Mouse (Mus musculus): ENCODE data around the gene Edem1. TPM values are rescaled to one million over a fixed set of nuclear protein-coding genes. Genes with fewer than 3 reads are reported as not detected.

Edem1 gene
- 15.4 TPM for polyA plus RNA-seq (2012; fragmentation: generic; extraction: Trizol)

DNA sequence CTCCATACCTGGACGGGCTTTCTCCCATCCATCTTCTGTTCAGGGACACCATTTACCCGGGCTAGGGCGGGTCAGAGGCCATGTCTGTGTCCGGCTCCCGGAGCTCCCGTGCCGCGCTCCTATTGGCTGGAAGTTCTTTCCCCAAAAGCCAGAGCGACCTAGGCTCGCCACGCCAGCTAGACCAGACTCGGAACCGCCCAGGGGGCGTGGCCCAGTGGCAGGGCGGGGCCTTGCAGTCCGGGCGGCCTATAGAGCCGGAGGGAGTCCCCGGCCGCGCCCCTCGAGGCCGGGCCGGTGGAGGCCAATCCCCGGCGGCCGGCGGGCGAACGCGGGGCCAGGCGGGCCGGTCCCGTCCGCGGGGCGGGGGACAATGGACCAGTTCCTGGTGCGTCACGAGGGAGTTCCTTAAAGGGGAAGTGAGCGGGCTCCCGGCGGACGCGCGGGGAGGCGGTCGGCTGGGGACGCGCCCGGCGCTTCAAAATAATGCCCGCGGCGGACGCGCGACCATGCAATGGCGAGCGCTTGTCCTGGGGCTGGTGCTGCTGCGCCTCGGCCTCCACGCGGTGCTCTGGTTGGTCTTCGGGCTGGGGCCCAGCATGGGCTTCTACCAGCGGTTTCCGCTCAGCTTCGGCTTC lies at the start of gene Edem1:
Gene Edem1 (plus strand): TSS at position 408 of the 635 bp plus-strand sequence.
- no peaks in the 10 kb centered on the region for H3K27me3 ChIP-seq (ENCODE audit: control insufficient read depth, insufficient read depth, insufficient read length)
- peak within 1 kb of the TSS; percentile 95 for H3K4me2 ChIP-seq (ENCODE audit: low read depth)
- peaks cover 32% of the 10 kb centered on the region for H3K79me2 ChIP-seq (ENCODE audit: control insufficient read depth, insufficient read depth)
- H3K4me3 ChIP-seq = peak within 1 kb of the TSS; percentile 77
- H3ac ChIP-seq (ENCODE audit: control insufficient read depth, insufficient read length) = peak within 1 kb of the TSS; percentile 75
- TF ChIP-seq POLR2A (IDR thresholded peaks at IDR 0.05; ENCODE audit: insufficient read length, low read depth) = peak; percentile 63
- TF ChIP-seq REST (IDR thresholded peaks at IDR 0.05; ENCODE audit: insufficient read depth, insufficient read length) = no peak
- peak; percentile 58 for TF ChIP-seq E2F4 (IDR thresholded peaks at IDR 0.05; ENCODE audit: insufficient read depth)
- no peak for TF ChIP-seq MYOG (IDR thresholded peaks at IDR 0.05; ENCODE audit: control insufficient read depth in 1 of 3, insufficient read depth in 1 of 3, insufficient read length in 2 of 3, low read depth in 2 of 3)
- TF ChIP-seq TCF12 (IDR thresholded peaks at IDR 0.05; ENCODE audit: insufficient read depth, poor library complexity, severe bottlenecking) = no peak
- peak; percentile 43 for TF ChIP-seq POLR2AphosphoS2 (IDR thresholded peaks at IDR 0.05; ENCODE audit: insufficient read length, low read depth)
- H3K36me3 ChIP-seq (ENCODE audit: control insufficient read depth, insufficient read depth) = peaks cover under 1% of the 10 kb centered on the region

- Histone ChIP-seq H3K4me3 (no peak overlapping the region), H3K27me3 (ENCODE audit: control insufficient read depth, insufficient read depth, insufficient read length) (no peaks in the 10 kb centered on the region), H3K36me3 (ENCODE audit: control insufficient read depth, insufficient read depth) (no peaks in the 10 kb centered on the region), H3ac (ENCODE audit: control insufficient read depth, insufficient read length) (no peak overlapping the region), H3K4me2 (ENCODE audit: low read depth) (no peak overlapping the region), H3K79me2 (ENCODE audit: control insufficient read depth, insufficient read depth) (peaks cover 39% of the 10 kb centered on the region)
- no peak for TF ChIP-seq MAX (IDR thresholded peaks at IDR 0.05; ENCODE audit: low read depth)
- TF ChIP-seq E2F4 (IDR thresholded peaks at IDR 0.05; ENCODE audit: insufficient read depth) = no peak
- TF ChIP-seq MYOG (IDR thresholded peaks at IDR 0.05; ENCODE audit: control insufficient read depth in 1 of 3, insufficient read depth in 1 of 3, insufficient read length in 2 of 3, low read depth in 2 of 3) = no peak
- no peak for TF ChIP-seq POLR2A (IDR thresholded peaks at IDR 0.05; ENCODE audit: insufficient read length, low read depth)
- no peak for TF ChIP-seq REST (IDR thresholded peaks at IDR 0.05; ENCODE audit: insufficient read depth, insufficient read length)
- TF ChIP-seq TCF12 (IDR thresholded peaks at IDR 0.05; ENCODE audit: insufficient read depth, poor library complexity, severe bottlenecking) = no peak
Measured at GRCm38 (mm10) chr6:108781865-108782264, 46.6 kb upstream of the Edem1 start.

DNA sequence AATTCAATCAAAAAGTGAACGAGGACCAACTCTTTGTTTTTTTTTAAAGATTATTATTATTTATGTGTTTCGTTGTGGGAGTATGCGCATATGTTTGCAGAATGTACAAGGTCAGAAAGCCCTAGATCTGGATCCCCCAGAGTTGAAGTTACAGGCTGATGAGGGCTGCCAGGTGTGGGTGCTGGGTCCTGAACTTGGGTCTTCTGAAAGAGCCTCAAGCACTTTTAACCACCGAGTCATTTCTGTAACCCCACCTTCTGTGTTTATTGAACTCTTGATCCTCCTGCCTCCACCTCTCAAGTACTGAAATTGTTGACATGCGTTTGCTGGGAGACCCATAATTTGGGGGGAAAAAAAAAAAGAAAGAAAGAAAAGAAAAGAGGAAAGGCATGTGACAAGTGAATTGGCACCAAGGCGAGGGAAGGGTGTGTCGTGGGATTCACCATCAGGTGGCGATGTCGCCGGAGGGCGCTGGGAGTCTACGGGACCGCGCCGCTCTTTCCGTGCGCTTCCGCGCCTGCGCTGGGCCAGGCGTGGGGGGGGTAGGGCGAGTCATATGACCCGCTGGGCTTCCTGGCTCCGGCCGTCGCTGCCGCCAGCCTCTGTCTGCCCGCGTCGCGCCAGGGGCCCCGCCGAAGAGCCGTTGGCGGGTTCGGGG lies 45.8 kb upstream of the Edem1 start, which contains the start of gene Arl8b:
Gene Arl8b (plus strand): TSS at position 574 of the 658 bp plus-strand sequence.
- TF ChIP-seq MAX (IDR thresholded peaks at IDR 0.05; ENCODE audit: low read depth) (no peak), TCF12 (IDR thresholded peaks at IDR 0.05; ENCODE audit: insufficient read depth, poor library complexity, severe bottlenecking) (no peak), CEBPB (IDR thresholded peaks at IDR 0.05; ENCODE audit: insufficient read depth, poor library complexity, severe bottlenecking) (no peak), POLR2A (IDR thresholded peaks at IDR 0.05; ENCODE audit: insufficient read length, low read depth) (peak; percentile 95), USF1 (IDR thresholded peaks at IDR 0.05; ENCODE audit: low read depth) (peak; percentile 53), POLR2AphosphoS2 (IDR thresholded peaks at IDR 0.05; ENCODE audit: insufficient read length, low read depth) (peak; percentile 76), E2F4 (IDR thresholded peaks at IDR 0.05; ENCODE audit: insufficient read depth) (no peak), MYOD1 (IDR thresholded peaks at IDR 0.05; ENCODE audit: control insufficient read depth in 1 of 3, insufficient read length in 2 of 3, low read depth in 2 of 3) (peak in 1 of 3 experiments; percentile 32), REST (IDR thresholded peaks at IDR 0.05; ENCODE audit: insufficient read depth, insufficient read length) (no peak), SRF (IDR thresholded peaks at IDR 0.05; ENCODE audit: control insufficient read depth, insufficient read length, low read depth) (no peak), TCF3 (IDR thresholded peaks at IDR 0.05; ENCODE audit: insufficient read length, low read depth) (no peak), MYOG (IDR thresholded peaks at IDR 0.05; ENCODE audit: control insufficient read depth in 1 of 3, insufficient read depth in 1 of 3, insufficient read length in 2 of 3, low read depth in 2 of 3) (no peak)
- Histone ChIP-seq H3K79me2 (ENCODE audit: control insufficient read depth, insufficient read depth) (peaks cover 47% of the 10 kb centered on the region), H3K4me3 (peak within 1 kb of the TSS; percentile 81), H3K4me2 (ENCODE audit: low read depth) (peak within 1 kb of the TSS; percentile 86), H3ac (ENCODE audit: control insufficient read depth, insufficient read length) (peak within 1 kb of the TSS; percentile 56), H3K27me3 (ENCODE audit: control insufficient read depth, insufficient read depth, insufficient read length) (no peaks in the 10 kb centered on the region), H3K36me3 (ENCODE audit: control insufficient read depth, insufficient read depth) (no peaks in the 10 kb centered on the region)

DNA sequence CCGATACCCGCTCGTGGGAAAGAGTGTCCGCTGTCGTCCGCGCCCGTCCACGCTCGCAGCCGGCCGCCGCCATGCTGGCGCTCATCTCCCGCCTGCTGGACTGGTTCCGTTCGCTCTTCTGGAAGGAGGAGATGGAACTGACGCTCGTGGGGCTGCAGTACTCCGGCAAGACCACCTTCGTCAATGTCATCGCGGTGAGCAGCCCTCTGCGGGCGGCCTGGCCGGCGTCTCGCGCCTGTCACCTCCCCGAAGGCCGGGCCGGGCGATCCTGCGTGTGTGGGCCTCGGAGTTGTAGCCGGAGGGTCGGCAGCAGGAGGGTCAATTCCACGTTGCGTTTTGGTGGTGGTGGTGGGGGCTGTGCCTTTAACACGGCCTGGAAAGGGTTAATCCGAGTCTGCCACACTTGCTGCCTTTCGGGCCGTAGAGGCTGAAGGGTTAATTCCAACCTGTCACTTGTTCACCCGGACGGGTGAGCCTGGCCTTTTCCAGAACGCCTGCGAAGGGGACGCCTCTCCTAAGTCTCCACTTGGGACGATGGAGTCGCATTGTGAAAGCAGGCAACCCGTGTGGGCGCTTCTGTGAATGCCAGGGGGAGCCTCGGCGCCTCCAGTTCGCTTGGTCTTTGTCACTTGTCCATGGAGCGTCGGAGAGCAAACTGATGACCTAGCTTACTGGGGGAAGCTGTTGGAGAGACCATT lies 45.1 kb upstream of the Edem1 start:
- no peaks in the 10 kb centered on the region for H3K27me3 ChIP-seq (ENCODE audit: control insufficient read depth, insufficient read depth, insufficient read length)
- H3K79me2 ChIP-seq (ENCODE audit: control insufficient read depth, insufficient read depth) = peaks cover 54% of the 10 kb centered on the region
- peak overlapping the region; percentile 86 for H3K4me2 ChIP-seq (ENCODE audit: low read depth)
- no peaks in the 10 kb centered on the region for H3K36me3 ChIP-seq (ENCODE audit: control insufficient read depth, insufficient read depth)
- peak overlapping the region; percentile 56 for H3ac ChIP-seq (ENCODE audit: control insufficient read depth, insufficient read length)
- TF ChIP-seq TCF3 (IDR thresholded peaks at IDR 0.05; ENCODE audit: insufficient read length, low read depth) (no peak), TCF12 (IDR thresholded peaks at IDR 0.05; ENCODE audit: insufficient read depth, poor library complexity, severe bottlenecking) (no peak)
- peak overlapping the region; percentile 81 for H3K4me3 ChIP-seq

GRCm38 (mm10) chr6:108784056-108784455 lies 44.4 kb upstream of the Edem1 start:
- no peak for TF ChIP-seq MYOD1 (IDR thresholded peaks at IDR 0.05; ENCODE audit: control insufficient read depth in 1 of 3, insufficient read length in 2 of 3, low read depth in 2 of 3)
- TF ChIP-seq TCF3 (IDR thresholded peaks at IDR 0.05; ENCODE audit: insufficient read length, low read depth) = no peak
- no peak for TF ChIP-seq E2F4 (IDR thresholded peaks at IDR 0.05; ENCODE audit: insufficient read depth)
- no peak for TF ChIP-seq REST (IDR thresholded peaks at IDR 0.05; ENCODE audit: insufficient read depth, insufficient read length)
- TF ChIP-seq POLR2AphosphoS2 (IDR thresholded peaks at IDR 0.05; ENCODE audit: insufficient read length, low read depth) = no peak
- no peak for TF ChIP-seq POLR2A (IDR thresholded peaks at IDR 0.05; ENCODE audit: insufficient read length, low read depth)
- no peak for TF ChIP-seq CEBPB (IDR thresholded peaks at IDR 0.05; ENCODE audit: insufficient read depth, poor library complexity, severe bottlenecking)
- TF ChIP-seq MAX (IDR thresholded peaks at IDR 0.05; ENCODE audit: low read depth) = no peak
- no peak for TF ChIP-seq SRF (IDR thresholded peaks at IDR 0.05; ENCODE audit: control insufficient read depth, insufficient read length, low read depth)
- TF ChIP-seq USF1 (IDR thresholded peaks at IDR 0.05; ENCODE audit: low read depth) = no peak
- no peak for TF ChIP-seq MYOG (IDR thresholded peaks at IDR 0.05; ENCODE audit: control insufficient read depth in 1 of 3, insufficient read depth in 1 of 3, insufficient read length in 2 of 3, low read depth in 2 of 3)
- TF ChIP-seq TCF12 (IDR thresholded peaks at IDR 0.05; ENCODE audit: insufficient read depth, poor library complexity, severe bottlenecking) = no peak
- H3K36me3 ChIP-seq (ENCODE audit: control insufficient read depth, insufficient read depth) = no peaks in the 10 kb centered on the region
- H3K4me3 ChIP-seq = peak overlapping the region; percentile 81
- no peaks in the 10 kb centered on the region for H3K27me3 ChIP-seq (ENCODE audit: control insufficient read depth, insufficient read depth, insufficient read length)
- H3K4me2 ChIP-seq (ENCODE audit: low read depth) = peak overlapping the region; percentile 86
- H3ac ChIP-seq (ENCODE audit: control insufficient read depth, insufficient read length) = peak overlapping the region; percentile 56
- peaks cover 61% of the 10 kb centered on the region for H3K79me2 ChIP-seq (ENCODE audit: control insufficient read depth, insufficient read depth)
